Mouse (Mus musculus): ENCODE measurements at regions not wholly inside any gene's neighbourhood (a gene's known extent, or its start where the extent isn't known, plus 50 kb on each side); places are given as distances from the start of the nearest gene placed in this dataset.

DNA sequence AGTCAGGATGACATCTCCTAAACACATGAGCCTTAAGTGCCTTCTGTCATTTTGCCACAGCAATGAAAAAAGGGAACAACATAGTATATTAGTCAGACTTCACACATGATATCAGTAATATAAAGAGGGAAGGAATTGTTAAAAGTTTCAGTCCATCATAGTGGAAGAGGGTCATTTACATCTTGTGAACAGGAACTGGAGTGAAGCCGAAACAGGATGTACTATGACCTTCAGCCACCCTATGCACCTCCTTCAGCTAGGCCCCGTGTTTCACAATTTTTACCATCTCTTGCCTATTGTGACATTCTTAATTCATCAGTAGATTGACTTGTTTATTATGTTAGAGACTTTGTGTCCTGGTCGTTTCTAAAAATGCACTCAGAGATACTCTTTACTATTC lies 59.8 kb upstream of the St3gal5 start:
- no peak overlapping the region for H3K27ac ChIP-seq
- no peak for ATAC-seq

DNA sequence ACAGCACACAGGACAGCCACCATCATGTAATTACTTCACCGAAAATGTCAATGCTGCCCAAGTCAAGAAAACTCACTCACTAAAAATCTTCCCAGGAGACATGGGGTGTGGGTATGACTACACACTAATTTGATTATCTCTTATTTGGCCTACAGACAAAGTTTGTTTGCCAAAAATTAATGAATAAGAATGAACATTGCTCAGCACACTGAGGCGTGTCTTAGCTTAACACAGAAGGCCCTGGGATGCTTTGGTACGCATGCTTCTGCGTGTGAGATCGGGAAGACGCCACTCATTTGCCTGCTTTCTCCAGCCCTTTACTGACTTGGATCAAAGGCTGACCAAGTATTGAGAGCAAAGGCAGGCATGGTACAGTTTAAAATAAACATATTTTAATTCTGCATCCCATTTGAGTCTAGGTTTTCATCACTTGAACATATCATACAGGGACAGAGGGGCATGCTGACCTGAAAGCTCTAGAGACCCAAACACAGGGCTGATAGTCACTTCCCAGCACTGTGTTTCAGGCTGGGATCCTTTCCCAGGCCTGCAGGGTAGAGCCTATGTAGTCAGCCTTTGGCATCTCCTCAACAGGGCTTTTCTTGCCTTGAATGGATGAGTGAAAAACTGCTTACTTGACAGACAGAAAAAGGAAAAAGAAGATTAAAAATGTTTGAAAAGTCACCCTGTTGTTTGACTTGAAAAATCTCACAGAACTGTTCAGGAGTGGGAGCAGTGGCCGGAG lies 53.3 kb upstream of the St3gal5 start:
- TF ChIP-seq CTCF (IDR thresholded peaks at IDR 0.05; ENCODE audit: low read depth) = no peak
- Histone ChIP-seq H3K9me3 (ENCODE audit: low read length) (no peaks in the 10 kb centered on the region), H3K4me1 (ENCODE audit: insufficient read depth, low read length) (no peaks in the 10 kb centered on the region), H3K27ac (no peak overlapping the region), H3K9ac (replicated peaks; ENCODE audit: low read length) (no peak overlapping the region), H3K36me3 (ENCODE audit: insufficient read depth, low read length) (no peaks in the 10 kb centered on the region), H3K4me3 (ENCODE audit: low read length) (no peak overlapping the region), H3K27me3 (ENCODE audit: insufficient read depth, low read length) (no peaks in the 10 kb centered on the region), H3K4me2 (ENCODE audit: low read depth, low read length) (no peak overlapping the region)
- 70% methylated on average over 7 of the region's 7 CpGs for WGBS
- peak; percentile 66; the same call in 1 of the 2 replicates for ATAC-seq
- DNase-seq (ENCODE audit: low spot score) = peak; percentile 52

More for the DNA sequence above, 59.8 kb upstream of the St3gal5 start:
- no peaks in the 10 kb centered on the region for H3K36me3 ChIP-seq (ENCODE audit: insufficient read depth, low read length)
- no peaks in the 10 kb centered on the region for H3K9me3 ChIP-seq (ENCODE audit: low read length)
- DNase-seq (ENCODE audit: low spot score) = no peak
- no peak overlapping the region for H3K4me2 ChIP-seq (ENCODE audit: low read depth, low read length)
- H3K27me3 ChIP-seq (ENCODE audit: insufficient read depth, low read length) = no peaks in the 10 kb centered on the region
- 84% methylated on average over 3 of the region's 3 CpGs for WGBS
- TF ChIP-seq CTCF (IDR thresholded peaks at IDR 0.05; ENCODE audit: low read depth) = no peak
- no peak overlapping the region for H3K4me3 ChIP-seq (ENCODE audit: low read length)
- H3K4me1 ChIP-seq (ENCODE audit: insufficient read depth, low read length) = no peaks in the 10 kb centered on the region
- H3K9ac ChIP-seq (replicated peaks; ENCODE audit: low read length) = no peak overlapping the region
